Mouse (Mus musculus): ENCODE measurements around the gene Mgmt. TPM values are rescaled to one million over a fixed set of nuclear protein-coding genes. Genes with fewer than 3 reads are reported as not detected.

Gene Mgmt
- total and polyA plus RNA-seq, 3 experiments, result not detected

GRCm38 (mm10) chr7:137116246-137116645 lies 221.8 kb downstream of the Mgmt start:
- Histone ChIP-seq H3K79me2 (ENCODE audit: control insufficient read depth, insufficient read depth, low read length, poor library complexity) (no peaks in the 10 kb centered on the region), H3K9ac (ENCODE audit: control insufficient read depth, low read depth, low read length, poor library complexity, severe bottlenecking) (no peak overlapping the region), H3K27me3 (ENCODE audit: control insufficient read depth in 1 of 2, insufficient read depth in 2 of 2, low read length in 2 of 2) (no peaks in the 10 kb centered on the region), H3K36me3 (ENCODE audit: control insufficient read depth in 1 of 2, insufficient read depth in 2 of 2, low read length in 2 of 2) (no peaks in the 10 kb centered on the region), H3K9me3 (replicated peaks; ENCODE audit: insufficient read depth, low read length) (no peaks in the 10 kb centered on the region), H3K4me1 (ENCODE audit: control insufficient read depth in 1 of 2, insufficient read depth in 2 of 2, low read length in 2 of 2) (no peaks in the 10 kb centered on the region), H3K4me3 (ENCODE audit: control insufficient read depth in 1 of 2, insufficient read depth in 1 of 2, low read depth in 2 of 2, low read length in 2 of 2) (no peak overlapping the region), H3K27ac (ENCODE audit: control insufficient read depth, low read depth, low read length) (no peak overlapping the region)
- DNase-seq (ENCODE audit: low read depth, low spot score), result no peak
- no peak for TF ChIP-seq ZNF384 (IDR thresholded peaks at IDR 0.05; ENCODE audit: low read depth, low read length)
- no peak for TF ChIP-seq BHLHE40 (IDR thresholded peaks at IDR 0.05; ENCODE audit: borderline replicate concordance, low read depth, low read length)
- TF ChIP-seq USF2 (IDR thresholded peaks at IDR 0.05; ENCODE audit: borderline replicate concordance in 1 of 2, insufficient read depth in 1 of 2, low read depth in 1 of 2, low read length in 2 of 2), result no peak
- no peak for TF ChIP-seq CTCF (IDR thresholded peaks at IDR 0.05 in 2 of 3, conservative IDR thresholded peaks at IDR 0.05 in 1 of 3; ENCODE audit: control insufficient read depth in 1 of 3, insufficient read depth in 1 of 3, low read depth in 2 of 3, low read length in 3 of 3, poor library complexity in 1 of 3, severe bottlenecking in 1 of 3)
- no peak for TF ChIP-seq GABPA (IDR thresholded peaks at IDR 0.05; ENCODE audit: low read depth, low read length)
- TF ChIP-seq MYB (IDR thresholded peaks at IDR 0.05; ENCODE audit: low read depth, low read length), result no peak
- no peak for TF ChIP-seq ELF1 (IDR thresholded peaks at IDR 0.05; ENCODE audit: low read depth, low read length)
- no peak for TF ChIP-seq NRF1 (IDR thresholded peaks at IDR 0.05; ENCODE audit: insufficient read depth, low read depth, low read length, poor library complexity, severe bottlenecking)
- TF ChIP-seq SMC3 (IDR thresholded peaks at IDR 0.05; ENCODE audit: low read depth, low read length), result no peak
- TF ChIP-seq NELFE (IDR thresholded peaks at IDR 0.05; ENCODE audit: low read depth, low read length), result no peak
- TF ChIP-seq TBP (IDR thresholded peaks at IDR 0.05; ENCODE audit: low read depth, low read length), result no peak
- TF ChIP-seq ZMIZ1 (IDR thresholded peaks at IDR 0.05; ENCODE audit: low read depth, low read length), result no peak
- TF ChIP-seq CHD2 (IDR thresholded peaks at IDR 0.05; ENCODE audit: low read length), result no peak
- TF ChIP-seq MEF2A (IDR thresholded peaks at IDR 0.05; ENCODE audit: extremely low read depth, insufficient replicate concordance, low read depth, low read length, poor library complexity, severe bottlenecking), result no peak
- no peak for TF ChIP-seq KAT2A (conservative IDR thresholded peaks at IDR 0.05; ENCODE audit: low read depth, low read length)
- TF ChIP-seq ETS1 (IDR thresholded peaks at IDR 0.05; ENCODE audit: low read depth, low read length), result no peak
- no peak for TF ChIP-seq USF1 (IDR thresholded peaks at IDR 0.05; ENCODE audit: low read depth, low read length)
- no peak for TF ChIP-seq CHD1 (IDR thresholded peaks at IDR 0.05; ENCODE audit: low read depth, low read length)
- no peak for TF ChIP-seq E2F4 (IDR thresholded peaks at IDR 0.05; ENCODE audit: borderline replicate concordance, low read depth, low read length)
- no peak for TF ChIP-seq POLR2AphosphoS2 (IDR thresholded peaks at IDR 0.05; ENCODE audit: low read length)

DNA sequence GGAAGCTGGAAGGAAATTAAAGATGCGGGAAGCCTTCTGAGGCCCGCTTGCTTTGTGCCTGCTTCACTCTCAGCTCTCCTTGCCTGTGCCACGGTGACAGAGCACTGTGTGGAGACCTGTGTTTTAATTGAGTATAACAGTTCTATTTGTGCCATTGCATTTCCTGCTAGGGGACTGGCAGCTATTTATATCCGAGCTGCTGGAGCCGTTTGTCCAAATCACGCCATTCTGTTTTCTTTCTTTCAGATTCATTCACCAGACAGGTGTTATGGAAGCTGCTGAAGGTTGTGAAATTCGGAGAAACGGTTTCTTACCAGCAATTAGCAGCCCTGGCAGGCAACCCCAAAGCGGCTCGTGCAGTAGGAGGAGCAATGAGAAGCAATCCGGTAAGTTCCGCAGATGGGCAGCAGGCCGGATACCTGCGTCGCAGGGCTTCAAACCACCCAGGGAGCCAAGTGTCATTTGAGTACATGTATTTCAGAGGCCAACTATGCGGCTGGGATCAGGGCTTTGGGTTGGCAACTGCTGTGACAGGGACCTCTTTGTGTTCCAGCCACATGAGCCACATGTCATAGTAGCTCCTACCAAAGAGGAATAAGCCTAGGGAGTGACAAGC lies 226.9 kb downstream of the Mgmt start:
- DNase-seq (ENCODE audit: low read depth, low spot score), result no peak
- no peak overlapping the region for H3K9ac ChIP-seq (ENCODE audit: control insufficient read depth, low read depth, low read length, poor library complexity, severe bottlenecking)
- no peak overlapping the region for H3K27ac ChIP-seq (ENCODE audit: control insufficient read depth, low read depth, low read length)
- no peaks in the 10 kb centered on the region for H3K36me3 ChIP-seq (ENCODE audit: control insufficient read depth in 1 of 2, insufficient read depth in 2 of 2, low read length in 2 of 2)
- TF ChIP-seq JUND (IDR thresholded peaks at IDR 0.05; ENCODE audit: low read depth, low read length), result no peak
- TF ChIP-seq GATA1 (IDR thresholded peaks at IDR 0.05; ENCODE audit: low read depth, low read length), result no peak
- no peak for TF ChIP-seq RCOR1 (IDR thresholded peaks at IDR 0.05; ENCODE audit: low read depth, low read length)
- no peak for TF ChIP-seq CHD2 (IDR thresholded peaks at IDR 0.05; ENCODE audit: low read length)
- no peak for TF ChIP-seq E2F4 (IDR thresholded peaks at IDR 0.05; ENCODE audit: borderline replicate concordance, low read depth, low read length)
- TF ChIP-seq TCF12 (IDR thresholded peaks at IDR 0.05; ENCODE audit: low read depth, low read length), result no peak
- no peak for TF ChIP-seq MXI1 (IDR thresholded peaks at IDR 0.05; ENCODE audit: low read depth, low read length)
- TF ChIP-seq UBTF (IDR thresholded peaks at IDR 0.05; ENCODE audit: borderline replicate concordance, insufficient read depth, low read depth, low read length), result no peak
- TF ChIP-seq ETS1 (IDR thresholded peaks at IDR 0.05; ENCODE audit: low read depth, low read length), result no peak
- no peaks in the 10 kb centered on the region for H3K4me1 ChIP-seq (ENCODE audit: control insufficient read depth in 1 of 2, insufficient read depth in 2 of 2, low read length in 2 of 2)
- H3K9me3 ChIP-seq (replicated peaks; ENCODE audit: insufficient read depth, low read length), result no peaks in the 10 kb centered on the region
- no peaks in the 10 kb centered on the region for H3K27me3 ChIP-seq (ENCODE audit: control insufficient read depth in 1 of 2, insufficient read depth in 2 of 2, low read length in 2 of 2)
- H3K4me3 ChIP-seq (ENCODE audit: control insufficient read depth in 1 of 2, insufficient read depth in 1 of 2, low read depth in 2 of 2, low read length in 2 of 2), result no peak overlapping the region
- H3K79me2 ChIP-seq (ENCODE audit: control insufficient read depth, insufficient read depth, low read length, poor library complexity), result no peaks in the 10 kb centered on the region
